Mouse (Mus musculus) cerebellum, adult 8-10 months (tissue): ENCODE results near the gene Iqck.

Experiments
- DNase-seq: peaks from one replicate; pipeline ENCODE4 v3.0.0; 2022

The Iqck gene

DNA sequence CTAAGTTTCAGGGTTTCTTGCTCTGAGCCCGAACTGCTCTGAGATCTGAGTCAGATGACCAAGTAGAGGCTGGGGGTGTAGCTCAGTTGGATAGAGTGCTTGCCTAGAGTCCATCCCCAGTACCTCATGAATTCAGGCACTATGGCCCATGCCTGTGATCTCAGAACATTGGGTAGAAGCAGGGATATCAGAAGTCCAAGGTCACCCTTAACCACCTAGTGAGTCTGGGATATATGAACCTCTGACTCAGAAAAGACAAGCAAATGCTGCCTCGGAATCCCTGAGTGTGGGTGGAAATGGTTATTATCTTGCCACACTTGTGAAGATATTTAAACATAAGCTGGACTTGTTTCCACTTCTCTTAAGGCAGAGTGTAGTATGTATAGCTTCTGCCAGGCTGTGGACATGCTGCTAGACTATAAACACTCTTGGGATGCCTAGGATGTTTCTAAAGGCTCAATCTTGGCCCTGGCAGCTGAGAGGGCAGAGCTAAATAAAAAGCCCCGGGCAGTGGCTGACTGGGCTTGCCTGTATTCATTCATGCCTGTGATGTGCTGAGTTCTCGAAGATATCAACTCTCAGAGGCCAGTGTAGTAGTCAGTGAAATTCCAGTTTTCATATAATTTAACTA, 101.2 kb downstream of the Iqck start:
- no peak for DNase-seq

DNA sequence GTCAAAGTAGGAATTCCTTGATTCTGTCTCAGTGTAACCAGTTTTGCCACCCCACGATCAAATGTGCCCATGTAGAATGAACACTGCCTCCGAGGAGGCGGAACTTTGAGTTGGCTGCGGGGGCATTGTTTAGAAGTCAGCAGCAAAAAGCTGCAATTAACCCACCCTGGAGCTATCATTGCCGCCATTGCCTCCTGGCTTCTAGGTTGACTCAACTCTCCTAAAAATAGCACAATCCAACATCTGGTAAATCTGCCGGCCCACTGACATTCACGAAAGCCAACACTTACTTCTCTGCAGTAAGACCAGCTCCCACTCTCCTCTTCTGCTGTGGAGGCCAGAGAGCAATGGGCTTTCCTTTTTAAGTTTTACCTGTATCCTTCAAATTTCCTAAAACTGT, 103.7 kb downstream of the Iqck start:
- DNase-seq, result no peak

DNA sequence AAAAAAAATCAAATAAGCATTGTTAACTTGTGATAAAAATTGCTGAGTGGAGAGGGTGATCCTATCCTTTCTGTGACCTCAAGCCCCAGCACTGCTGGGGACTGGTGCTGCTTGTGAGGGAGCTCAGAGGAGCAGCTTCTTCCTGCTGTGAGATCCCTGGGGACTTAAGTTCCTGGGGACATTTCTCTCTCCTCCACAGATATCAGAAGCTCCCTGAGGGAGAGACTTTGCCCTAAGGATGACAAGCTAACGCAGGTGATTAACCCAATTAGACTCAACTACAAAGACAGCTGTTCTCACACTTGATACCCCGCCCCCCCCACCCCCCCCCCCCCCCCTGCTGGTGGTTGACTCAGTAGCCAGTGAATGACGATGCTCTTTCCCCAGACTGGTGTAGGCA, 109.2 kb downstream of the Iqck start:
- DNase-seq, result no peak

DNA sequence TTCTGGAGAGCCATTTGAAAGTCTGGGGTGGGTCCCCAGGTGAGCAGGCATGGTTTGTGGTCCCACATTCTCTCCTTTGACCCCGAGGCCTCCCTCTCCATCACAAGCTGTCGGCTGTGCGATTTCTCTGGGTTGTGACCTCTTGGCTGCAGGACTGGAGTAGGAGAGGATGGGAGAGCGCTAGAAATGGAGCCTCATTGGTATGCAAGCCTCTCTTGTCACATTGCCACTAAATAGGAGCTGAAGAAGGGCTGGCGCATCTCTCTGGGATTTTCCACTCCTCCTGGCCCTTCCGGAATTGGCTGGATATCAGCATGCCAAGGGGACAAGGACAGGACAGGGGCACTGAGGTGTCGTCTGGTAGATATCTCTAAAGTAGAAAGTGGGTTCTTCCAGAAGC, 109.6 kb downstream of the Iqck start:
- no peak for DNase-seq

DNA sequence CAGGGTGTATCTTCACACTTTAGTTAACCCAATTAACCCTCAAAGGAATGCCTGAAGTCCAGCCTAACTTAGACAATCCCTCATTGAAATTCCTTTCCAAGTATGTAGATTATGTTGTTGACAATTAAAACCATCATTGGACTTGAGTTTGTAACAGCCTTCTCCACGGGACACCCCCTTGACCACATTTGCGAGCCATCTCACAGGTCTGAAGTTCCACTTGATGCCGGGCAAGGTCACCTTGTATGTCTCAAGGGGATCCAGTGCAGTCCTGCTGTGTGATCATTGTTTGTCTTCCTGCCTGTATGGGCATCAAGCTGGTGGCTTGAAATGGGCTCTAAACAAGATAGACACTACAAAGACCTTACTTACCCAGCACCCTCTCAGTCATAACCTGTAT, 113.3 kb downstream of the Iqck start:
- DNase-seq, result no peak

DNA sequence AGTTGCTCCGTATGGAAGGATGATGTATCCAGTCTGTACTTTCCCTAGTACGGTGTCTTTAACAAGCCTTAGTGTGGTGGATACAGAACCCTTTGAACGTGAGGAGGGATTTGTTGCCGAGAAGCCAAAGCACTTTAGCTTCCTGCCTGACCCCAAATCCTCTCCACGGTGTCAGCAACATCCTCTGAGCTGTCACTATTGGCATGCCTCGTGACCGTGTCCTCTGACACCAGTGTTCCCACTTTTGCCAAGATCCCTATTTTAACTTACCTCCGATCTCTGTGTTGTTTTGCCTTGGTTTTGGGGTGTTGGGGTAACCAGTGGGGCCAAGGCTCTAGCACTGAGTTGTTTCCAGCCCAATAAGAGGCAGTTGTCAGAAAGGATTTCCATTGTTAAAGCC, 115.9 kb downstream of the Iqck start:
- no peak for DNase-seq

DNA sequence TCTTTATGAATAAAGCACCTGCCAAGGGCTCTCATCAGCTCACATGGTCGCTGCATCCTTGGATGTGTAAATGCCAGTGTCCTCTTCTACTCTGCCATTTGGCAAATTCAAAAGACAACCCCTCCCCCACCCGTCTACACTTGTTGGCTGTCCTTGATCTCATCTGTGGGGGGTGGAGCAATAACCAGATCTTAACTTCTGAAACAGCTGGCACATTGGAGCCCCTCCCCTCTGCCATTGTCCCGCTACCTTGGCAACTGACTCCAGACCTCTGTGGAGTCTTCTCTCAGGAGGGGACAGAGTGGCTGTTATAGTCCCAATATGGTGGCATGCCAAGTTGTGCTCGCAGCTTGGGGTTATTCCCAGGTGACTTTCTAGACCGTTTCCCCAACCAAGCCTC, 116.8 kb downstream of the Iqck start:
- no peak for DNase-seq

DNA sequence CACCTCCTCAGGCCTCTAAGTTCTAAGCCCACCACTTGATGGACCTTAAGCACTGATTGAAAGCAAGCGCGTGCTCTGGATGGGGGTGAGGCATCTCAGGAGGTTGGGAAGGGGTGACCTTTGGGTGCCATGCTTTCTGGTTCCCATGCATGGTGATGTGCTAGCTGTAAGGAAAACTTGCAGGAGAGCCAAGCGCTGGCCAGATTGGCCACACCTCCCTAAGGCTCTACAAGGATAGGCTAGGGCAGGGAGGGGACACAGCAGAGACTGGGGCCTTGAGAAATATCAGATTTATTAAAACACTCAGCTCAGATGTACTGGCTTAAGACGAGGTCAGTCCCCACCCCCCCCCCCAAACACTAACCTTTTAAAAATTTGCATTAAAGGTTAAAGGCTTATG, 117.8 kb downstream of the Iqck start:
- DNase-seq, result no peak

DNA sequence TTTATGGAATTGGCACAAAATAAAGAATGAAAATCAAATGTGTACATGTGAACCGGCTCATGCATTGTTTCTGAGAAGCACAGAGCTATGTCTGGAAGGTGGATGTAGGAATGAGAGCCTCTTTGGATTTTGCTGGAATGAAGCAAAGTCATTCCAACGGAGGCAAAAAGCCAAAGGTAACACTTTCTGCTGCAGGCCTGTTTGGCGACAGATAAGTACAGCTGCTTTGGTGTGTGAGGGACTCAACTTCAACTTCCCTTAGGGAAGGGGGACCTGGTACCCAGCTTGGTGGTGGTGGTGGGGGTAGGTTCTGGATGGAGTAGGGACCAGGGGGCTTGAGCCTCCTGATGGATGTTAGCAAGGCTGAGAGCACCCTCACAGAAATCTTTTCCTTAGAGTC, 120.3 kb downstream of the Iqck start:
- DNase-seq, result no peak

DNA sequence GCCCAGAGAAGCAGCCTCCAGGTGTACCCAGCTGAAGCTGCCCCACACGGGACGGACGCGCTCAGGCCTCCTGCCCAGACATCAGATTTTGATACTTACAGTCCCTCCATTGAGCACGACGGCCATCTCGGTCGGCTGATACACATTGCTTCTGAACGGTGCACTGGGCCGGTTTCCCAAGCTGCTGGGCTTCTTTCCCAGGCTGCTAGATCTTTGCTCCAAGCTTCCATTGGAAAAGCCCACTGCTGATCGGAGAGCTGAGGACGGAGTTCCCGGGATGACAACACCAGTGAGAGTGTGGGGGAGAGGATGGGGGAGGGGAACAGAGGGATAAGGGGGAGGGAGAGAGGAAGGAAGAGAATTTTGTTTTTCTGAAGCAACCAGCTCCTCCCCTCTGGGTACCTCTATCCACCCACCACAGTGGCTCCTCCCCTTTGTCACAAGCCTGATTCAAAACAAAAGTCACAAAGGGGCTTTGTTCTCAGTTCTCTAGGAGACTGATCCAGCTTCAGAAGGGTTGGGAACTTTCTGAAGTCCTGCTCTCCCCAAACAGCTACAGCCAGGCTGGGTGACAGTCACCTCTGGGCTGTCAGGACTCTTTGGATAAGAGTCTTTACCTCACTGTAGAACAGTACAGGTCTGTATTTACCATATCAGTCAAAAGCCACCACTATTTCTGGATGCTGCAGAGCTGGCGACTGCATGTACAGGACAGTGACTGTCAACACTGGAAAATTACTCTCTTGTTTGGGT, 121.0 kb downstream of the Iqck start:
- no peak for DNase-seq

DNA sequence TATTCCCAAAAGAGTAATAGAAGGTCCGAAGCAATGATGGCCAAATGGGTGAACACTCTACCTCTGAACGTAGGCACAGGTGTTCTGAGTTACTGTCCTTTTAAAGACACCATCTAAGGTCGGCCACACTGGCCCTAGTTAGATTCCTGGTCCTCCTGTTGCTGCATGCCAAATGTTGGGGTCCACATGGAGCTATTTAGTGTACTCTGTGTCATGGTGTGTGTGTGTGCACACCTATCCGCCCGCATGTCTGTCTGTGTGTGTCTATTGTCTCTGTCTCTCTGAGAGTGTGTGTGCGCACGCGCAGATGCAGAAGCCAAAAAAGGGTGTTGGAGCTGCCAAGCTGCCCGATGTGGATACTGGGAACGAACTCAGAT, 121.6 kb downstream of the Iqck start:
- no peak for DNase-seq

DNA sequence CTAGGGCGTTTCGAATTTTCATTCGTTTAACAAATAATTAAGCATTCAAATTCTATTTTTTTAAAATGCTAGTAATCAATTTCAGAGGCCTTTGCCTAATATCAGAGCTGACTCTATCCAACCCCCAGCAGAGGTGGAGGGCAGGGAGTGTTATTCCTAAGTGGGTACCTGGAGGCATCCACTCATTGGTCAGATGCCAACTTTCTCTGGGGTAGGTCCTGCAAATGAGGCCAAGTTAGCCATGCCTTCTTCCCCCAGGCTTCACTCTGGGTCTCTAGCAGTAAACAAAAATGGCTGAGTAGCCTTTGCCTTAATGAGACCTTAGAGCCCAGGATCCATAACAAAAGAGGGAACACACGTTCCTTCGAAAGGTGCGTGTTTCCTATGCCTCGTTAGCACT, 123.6 kb downstream of the Iqck start:
- no peak for DNase-seq

DNA sequence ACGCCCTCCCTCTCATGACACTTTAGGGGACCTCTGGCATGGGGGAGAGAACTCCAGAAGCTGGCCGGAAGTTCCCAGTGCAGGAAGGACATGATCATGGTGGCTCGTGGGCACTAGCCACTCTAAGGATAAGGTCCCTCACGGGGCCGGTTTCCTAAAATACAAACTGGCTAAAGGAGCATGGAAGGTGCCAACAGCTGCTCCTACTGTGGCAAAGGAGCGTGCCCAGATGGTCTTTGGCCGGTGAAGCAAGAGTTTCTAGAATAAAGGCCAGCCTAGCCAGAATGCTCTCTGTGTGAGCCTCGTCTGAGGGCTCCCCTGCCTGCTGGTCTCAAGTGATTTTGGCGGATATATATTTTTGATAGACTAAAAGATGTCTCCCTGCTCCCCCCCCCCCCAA, 124.2 kb downstream of the Iqck start:
- DNase-seq, result peak; percentile 82

DNA sequence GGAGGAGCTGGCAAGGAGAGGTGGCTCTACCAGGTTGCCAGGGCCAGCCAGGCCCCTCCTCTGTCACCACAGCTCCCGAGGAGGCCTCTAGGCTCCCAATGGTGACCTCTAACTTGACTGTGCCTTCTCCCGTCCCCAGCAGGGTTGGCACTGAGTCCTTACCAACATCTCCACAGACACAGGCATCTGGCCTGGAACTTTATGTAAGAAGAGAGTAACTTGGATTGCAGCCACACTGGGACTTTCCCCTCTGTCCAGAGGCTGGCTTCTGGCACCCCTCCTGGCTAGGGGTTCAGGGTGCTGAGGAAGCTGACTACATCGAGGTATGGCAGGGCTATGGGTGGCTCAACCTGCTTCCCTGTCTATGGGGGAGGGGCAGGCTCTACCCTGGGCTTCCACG, 125.8 kb downstream of the Iqck start:
- no peak for DNase-seq

DNA sequence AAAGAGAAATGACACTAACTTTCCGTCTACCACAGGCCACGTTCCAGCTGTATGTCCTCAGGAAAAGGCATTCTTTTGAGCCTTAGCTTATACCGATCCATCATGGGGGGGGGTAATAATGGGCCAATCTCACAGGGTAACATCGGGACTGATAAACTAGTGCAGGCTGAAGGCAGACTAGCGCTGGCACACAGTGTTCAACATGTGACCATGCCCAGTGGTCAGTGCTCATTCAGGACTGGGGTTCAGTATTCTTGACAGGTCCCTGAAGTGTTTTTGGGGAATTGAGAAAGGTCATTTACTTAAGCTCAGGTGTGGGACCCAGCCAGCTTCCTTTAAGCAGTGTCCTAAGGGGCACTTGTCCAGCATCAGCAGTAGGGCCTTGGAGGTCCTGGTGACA, 126.3 kb downstream of the Iqck start:
- DNase-seq, result no peak

DNA sequence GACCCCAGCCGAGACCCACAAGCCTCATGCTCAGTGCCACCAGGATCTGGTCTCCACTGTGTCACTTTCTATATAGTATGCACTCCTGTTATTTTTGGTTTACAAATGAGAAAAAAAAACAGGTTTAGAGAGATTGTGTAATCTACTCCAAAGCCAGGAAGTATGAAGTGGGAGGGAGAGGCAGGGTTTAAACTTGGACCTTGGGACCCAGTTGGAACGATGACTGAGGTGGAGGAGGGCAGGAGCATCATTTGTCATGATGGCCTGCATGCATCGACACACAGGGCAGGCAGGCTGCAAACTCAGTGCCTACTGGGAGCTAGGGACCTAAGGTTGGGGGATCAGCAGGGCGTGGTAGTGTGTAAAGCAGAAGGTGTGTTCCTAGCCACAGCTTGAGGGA, 127.0 kb downstream of the Iqck start:
- no peak for DNase-seq

DNA sequence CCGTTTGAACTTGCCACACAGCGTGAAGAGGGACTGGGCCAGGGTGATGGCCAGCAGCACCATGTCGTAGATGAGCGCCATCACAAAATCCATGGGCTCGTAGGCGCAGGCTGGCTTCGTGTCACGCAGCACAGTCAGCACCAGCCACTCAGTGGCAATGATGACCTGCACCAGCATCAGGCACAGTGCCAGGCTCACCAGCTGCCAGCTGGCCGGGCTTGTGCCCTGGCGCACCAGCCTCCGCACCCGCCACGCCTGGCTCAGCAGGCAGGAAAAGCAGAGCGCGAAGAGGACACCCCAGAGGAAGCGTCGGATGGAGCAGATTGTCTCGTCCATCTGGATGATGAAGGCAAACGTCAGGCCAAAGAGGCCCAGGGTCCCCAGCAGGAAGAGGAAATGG, 128.4 kb downstream of the Iqck start:
- peak; percentile 93 for DNase-seq

DNA sequence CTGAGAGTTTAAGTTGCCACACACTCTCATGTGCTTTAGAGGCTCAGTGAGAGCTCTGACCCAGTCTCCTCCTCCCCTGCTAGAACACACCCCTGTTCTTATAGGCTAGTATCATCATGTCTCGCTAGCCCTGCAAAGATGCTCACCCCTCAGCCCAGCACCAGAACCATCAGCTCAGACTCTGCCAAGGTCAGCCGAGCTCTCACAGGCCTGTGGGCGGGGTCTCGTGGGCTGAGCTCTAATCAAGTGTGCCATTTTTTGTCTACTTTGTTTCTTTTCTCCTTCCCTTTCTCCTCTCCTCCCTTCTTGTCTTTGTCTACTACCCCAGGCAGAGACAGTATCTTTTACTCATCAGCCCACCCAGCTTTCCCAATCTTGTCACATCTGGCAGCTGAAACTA, 130.2 kb downstream of the Iqck start:
- no peak for DNase-seq

DNA sequence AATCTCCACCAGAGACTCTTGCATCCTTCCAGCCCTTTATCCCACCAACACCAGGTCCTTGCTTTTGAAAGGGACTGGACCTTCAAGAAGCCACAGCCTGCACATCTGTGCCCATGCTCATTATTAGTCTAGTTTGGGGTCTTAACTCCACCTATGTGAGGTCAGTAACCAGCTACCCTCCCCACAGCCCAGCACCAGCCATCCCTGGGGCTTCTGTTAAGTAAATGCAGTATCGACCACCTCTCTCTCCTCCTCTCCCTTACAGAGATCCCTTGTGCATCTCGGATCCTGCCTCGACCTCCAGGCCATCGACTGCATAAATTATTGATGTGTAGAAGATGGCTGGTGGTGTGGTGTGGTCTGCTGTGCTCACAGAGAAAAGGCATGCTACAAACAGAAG, 130.8 kb downstream of the Iqck start:
- no peak for DNase-seq

DNA sequence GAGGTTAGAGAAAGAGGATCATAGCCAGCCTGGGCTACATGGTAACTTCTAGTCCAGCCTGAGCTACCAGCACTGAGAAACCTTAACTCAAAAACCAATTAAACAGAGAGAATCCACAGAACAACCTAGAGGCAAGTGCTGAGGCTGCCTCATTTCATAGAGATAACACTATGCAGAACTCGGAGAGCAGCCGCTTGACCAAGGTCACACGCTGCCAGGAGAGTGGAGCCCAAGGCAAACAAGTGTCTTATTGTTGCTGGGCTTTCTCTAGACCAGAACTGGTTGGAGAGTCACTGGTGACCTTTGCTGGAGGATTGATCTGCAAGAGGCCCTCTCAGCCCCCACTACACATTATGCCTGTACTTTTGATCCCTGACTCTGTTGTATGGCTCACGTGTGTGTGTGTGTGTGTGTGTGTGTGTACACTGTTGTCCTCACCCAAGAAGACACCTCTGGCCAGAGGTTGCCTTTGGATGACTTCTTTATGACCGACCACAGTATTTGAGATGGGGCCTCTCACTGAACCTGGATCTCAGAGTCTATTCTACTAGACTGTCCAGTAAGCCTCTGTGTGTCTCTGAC, 133.8 kb downstream of the Iqck start:
- no peak for DNase-seq

DNA sequence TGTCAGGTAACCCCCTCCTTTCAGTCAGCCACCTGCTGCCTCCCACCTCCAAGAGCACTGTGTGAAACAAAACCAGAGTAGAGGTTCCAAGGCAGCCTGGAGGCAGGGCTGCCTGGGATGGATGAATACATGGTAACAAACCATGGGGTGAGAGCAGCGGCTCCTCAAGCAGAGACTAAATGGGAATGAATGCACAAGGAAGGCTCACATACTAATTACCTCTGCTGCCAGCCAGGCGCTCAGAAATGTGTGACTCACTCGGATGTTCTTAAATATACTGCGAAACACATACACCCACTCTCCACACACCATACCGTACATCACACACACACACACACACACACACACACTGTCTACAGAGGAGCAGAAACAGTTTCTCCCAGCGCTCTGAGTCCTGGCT, 134.7 kb downstream of the Iqck start:
- DNase-seq, result no peak

DNA sequence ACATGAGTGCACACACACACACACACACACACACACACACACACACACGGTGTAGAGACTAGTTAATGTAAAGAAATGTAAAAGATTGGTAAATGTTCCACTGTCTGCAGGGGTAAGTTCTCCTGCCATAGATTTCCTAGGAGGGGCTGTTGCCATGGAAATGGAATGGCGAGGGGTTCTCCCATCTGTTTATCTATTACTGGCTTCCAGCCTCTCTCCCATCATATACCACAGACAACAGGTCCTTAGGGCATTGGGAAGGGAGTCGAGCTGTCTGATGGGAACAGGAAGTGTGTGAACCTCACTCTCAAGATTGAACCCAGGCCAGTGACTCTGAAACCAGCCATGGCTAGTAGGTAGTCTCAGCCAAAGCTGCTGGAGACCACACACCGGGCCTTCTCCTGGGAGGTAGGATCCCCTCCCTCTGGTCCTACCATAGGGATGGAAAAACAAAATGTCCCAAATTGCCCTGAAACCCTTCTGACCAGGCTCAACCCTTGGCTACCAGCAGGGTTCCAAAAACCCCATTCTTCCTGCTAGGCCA, 135.9 kb downstream of the Iqck start:
- no peak for DNase-seq

DNA sequence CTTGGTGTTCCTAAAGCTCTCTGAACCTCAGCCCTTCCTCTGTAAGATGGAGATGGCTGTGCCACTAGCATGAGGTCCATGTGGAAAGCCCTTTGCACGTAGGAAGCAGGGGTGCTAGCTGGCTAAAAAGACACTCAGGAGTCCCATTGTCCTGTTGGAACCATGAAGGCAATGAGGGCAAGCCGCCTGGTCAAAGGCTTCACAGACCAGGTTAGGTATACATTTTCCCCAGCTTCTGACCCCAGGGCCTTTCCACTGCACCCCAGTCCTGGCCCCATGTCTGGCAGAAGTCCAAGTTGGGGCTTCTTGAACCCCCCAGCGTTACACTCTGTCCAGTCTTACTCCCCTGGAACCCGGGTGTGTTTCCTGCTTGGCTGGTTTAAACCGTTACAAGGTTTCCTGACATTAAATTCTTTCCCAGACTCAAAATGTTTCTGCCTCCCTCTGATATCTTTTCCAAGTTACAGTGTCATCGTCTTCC, 136.6 kb downstream of the Iqck start:
- DNase-seq, result no peak
